Mouse (Mus musculus) liver, adult (tissue): Measurements from ENCODE around the gene Bbox1.

Experiments used
- GATA4 ChIP-seq: IDR thresholded peaks from 2 replicates; pipeline ENCODE4 v1.6.1; 2014; ENCODE audit warnings: mild to moderate bottlenecking, low read length; ENCODE audit not compliant: insufficient replicate concordance

Bbox1 gene

DNA sequence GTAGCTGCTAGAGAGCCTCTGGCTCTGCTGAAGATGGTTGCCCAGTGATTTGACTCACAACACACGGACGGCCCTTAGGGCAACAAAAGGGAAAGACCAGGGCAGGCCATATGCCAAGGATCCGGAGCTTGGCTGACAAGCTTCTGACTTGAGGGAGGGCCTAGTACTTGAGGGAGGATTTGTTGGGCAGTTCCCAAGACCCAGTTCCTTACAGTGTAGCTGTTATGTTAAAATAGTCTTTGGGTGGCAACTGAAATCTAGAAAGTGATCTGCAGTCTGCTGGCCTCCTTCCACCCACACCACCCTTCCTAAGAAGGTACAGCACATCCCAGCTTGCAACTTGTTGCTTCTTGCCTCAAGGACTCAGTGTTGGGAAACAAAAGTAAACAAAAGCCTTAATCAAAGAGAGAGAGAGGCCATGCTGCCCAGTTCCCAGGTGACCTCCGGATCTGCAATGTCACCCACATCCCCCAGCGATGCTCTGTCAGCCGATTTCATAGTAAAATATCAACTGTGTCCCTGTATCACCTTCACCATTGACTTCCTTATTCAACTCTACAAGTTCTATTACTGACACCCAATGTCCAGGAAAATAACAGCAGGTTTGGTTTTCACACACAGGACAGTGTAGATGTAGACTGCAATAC is at the start of gene Bbox1:
Gene Bbox1, minus strand, starts transcription at position 52 of the 647 bp plus-strand sequence.
- TF ChIP-seq GATA4, result no peak; the same call in 1 of the 2 replicates

GRCm38 (mm10) chr2:110363855-110364254 is 49.5 kb upstream of the Bbox1 start:
- TF ChIP-seq GATA4, result no peak

GRCm38 (mm10) chr2:110362432-110363283 is 48.3 kb upstream of the Bbox1 start, which contains the start of gene Fibin:
Fibin (minus strand) TSS chr2:110363183.
- no peak for TF ChIP-seq GATA4

- no peak for TF ChIP-seq GATA4
Observed at GRCm38 (mm10) chr2:110353302-110353970, 39.1 kb upstream of the Bbox1 start.

DNA sequence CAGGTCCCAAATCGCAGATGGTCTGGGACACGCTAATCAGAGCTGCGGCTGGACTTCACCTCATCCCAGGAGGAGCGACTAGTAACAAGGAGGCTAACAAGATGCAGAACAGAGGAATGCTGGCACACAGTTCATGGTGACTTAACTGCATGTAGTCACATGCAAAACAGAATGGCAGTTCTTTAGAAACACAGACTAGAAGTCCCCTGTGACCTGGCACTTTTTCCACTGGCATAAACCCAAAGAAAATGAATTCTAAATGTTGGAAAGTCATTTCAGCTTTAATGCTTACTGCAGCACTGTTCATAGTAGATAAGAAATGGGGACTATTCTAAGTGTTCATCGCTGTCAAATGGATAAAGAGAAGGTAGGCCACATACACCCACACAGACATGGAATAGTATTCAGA is 37.5 kb upstream of the Bbox1 start:
- TF ChIP-seq GATA4, result no peak

- TF ChIP-seq GATA4, result no peak
Observed at GRCm38 (mm10) chr2:110351406-110351805, 37.0 kb upstream of the Bbox1 start.

DNA sequence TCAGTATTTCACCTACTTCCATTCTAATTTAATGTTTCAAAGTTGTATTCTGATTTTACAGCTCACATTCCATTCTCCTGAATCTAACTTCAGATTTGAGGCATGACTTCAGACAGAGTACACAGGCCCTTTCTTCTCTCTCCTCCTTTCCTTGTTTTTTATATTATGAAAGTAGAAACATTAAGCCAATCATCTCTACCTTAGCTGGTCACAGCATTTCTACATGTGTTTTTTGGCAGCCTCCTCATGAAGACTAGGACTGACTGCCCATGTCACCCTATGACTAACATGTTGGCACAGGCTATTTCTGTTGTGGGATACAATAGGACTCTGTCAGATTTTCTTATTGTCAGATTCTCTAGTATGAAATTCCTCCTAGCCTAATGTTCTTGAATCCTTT is 14.6 kb upstream of the Bbox1 start:
- TF ChIP-seq GATA4, result no peak

DNA sequence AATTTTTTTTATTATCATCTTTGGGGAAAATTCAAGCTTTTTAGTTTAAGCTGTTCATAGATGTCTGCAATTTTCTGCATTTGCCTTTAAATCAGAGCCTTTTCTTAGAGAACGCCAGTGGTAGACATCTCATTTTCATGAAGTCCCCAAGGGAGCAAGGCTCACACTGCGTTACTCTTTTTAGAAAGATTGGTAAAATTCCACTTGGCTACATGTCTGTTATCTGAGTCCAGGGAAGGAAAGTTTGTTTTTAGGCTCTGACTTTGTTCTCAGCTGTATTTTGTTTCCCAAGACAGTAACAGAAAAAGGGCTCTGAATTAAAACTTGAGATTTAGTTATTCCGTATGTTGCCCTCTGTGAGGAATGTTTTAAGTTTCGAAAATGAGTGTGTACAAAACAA is 5.6 kb upstream of the Bbox1 start:
- TF ChIP-seq GATA4, result no peak

DNA sequence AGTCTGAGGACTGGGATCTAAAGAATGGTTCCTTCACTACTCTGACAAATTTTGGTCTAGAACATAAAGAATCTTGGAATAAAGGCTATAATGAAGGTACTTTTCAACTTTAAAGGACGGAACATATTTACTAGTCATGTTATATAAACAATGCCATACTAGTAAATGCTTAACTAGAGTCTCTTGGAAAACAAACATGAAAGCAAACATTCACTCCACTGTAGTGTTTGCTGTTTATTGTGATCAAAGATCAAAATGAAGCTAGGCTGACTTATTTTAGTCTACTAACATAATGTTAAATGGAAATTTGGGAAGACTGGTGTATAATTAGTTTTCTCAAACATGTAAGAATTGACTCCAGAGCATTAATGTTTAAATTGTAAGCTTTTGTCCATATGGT is 4.9 kb upstream of the Bbox1 start:
- no peak for TF ChIP-seq GATA4

- TF ChIP-seq GATA4, result no peak
Observed at GRCm38 (mm10) chr2:110318719-110319118, 4.4 kb upstream of the Bbox1 start.

GRCm38 (mm10) chr2:110316116-110316883 is 1.9 kb upstream of the Bbox1 start:
- no peak for TF ChIP-seq GATA4

DNA sequence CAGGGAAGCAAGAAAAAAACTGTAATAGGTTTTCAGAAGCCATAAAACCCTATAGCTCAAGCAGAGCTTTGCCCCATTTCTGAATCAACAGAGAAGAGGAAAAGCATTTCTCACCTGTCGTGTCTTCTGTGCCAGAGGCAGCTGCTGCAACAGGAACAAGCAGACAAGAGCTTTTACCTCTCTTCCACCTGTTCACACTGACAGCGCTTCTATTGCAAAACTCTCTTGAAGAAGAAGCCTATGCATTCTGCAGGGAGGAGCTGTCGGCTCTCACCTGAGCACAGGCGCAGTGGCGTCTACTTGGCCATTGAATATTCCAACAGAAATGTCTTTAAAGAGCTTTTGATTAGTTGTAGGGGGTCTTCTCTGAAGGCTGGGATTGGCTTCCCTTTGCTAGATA is 286 bp downstream of the Bbox1 start:
- no peak for TF ChIP-seq GATA4

- no peak for TF ChIP-seq GATA4
Observed at GRCm38 (mm10) chr2:110313305-110313824, 995 bp downstream of the Bbox1 start.

GRCm38 (mm10) chr2:110305358-110306283 is 8.7 kb downstream of the Bbox1 start:
- TF ChIP-seq GATA4, result peak; percentile 13; the same call in 1 of the 2 replicates
